Mouse (Mus musculus) kidney, embryonic 16.5 days (tissue): Measurements from ENCODE around the gene Spag6l. TPM values are rescaled to one million over a fixed set of nuclear protein-coding genes. Genes with fewer than 3 reads are reported as not detected.

Experiments used
- polyA plus RNA-seq: library from polyadenylated mRNA; unstranded; fragments of >200 nt; fragmentation: Nextera tagmentation; extraction: Ambion mirVana; gene quantifications from 2 replicates; pipeline ENCODE4 v1.2.1, GENCODE M21; 2015

Spag6l gene
- polyA plus RNA-seq, 1 experiment from 2014 or later, result 0.95 TPM

Other genes with a start within 250 kb of the Spag6l start
- 10.3 and 13.9 TPM in 2 replicates for gene Fgd4, start 228.9 kb downstream of the Spag6l start, polyA plus RNA-seq
- gene Olfr19, start 153.1 kb downstream of the Spag6l start, polyA plus RNA-seq, result not detected in 2 replicates
- gene Igll1, start 34.5 kb upstream of the Spag6l start, polyA plus RNA-seq, result 0.46 TPM in 1 of 2 replicates, not detected in the other
- 73.0 and 77.2 TPM in 2 replicates for gene Top3b, start 41.3 kb upstream of the Spag6l start, polyA plus RNA-seq
- gene Vpreb1, start 41.4 kb upstream of the Spag6l start, polyA plus RNA-seq, result 2.4 and 2.5 TPM in 2 replicates
- 37.7 TPM in 2 replicates for gene Ppm1f, start 67.0 kb upstream of the Spag6l start, polyA plus RNA-seq
- gene Mapk1, start 153.9 kb upstream of the Spag6l start, polyA plus RNA-seq, result 171 and 172 TPM in 2 replicates
- 43.2 and 44.8 TPM in 2 replicates for gene Ypel1, start 240.2 kb upstream of the Spag6l start, polyA plus RNA-seq